In the genomic region with DNA sequence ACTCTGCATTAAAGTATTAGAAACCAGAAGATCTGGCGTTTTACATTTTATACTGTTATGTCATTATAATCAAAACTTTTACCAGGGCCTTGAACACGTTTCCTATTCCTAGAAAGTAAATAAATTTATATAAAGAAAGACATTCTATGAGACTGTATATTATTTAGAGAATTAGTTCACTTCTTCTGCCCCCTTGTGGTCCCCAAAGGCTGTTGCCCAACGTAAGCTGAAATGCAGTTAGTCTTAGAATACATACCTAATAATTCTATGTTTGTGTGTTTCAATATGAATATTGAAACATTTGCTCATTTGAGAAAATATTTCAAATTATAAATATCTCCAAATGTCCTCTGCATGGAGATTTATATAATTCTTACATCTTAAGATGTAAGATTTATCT, we compare ENCODE assay signal across 11 mouse cellular contexts. TPM values are rescaled to one million over a fixed set of nuclear protein-coding genes. Genes with fewer than 3 reads are reported as not detected.
DNase-seq lines count a peak whose midpoint lies in the region; ATAC-seq and TF ChIP-seq lines count a peak whose summit lies in the region.
"Had no signal": no experiment of that assay in that cellular context is flagged by ENCODE, and none has a peak within 500 bp of the region (broad histone marks: within the 10 kb centered on the region; RNA-seq: fewer than 3 reads in every experiment).

No protein-coding gene starts in this region.

- peak; percentile 42 for TF ChIP-seq CTCF in liver, adult 2 months (IDR thresholded peaks at IDR 0.05; ENCODE audit: low read depth, low read length)

- peak; percentile 46 for DNase-seq in embryonic facial prominence, embryonic 11.5 days (ENCODE audit: low spot score)
- DNase-seq in embryonic facial prominence, embryonic 10.5 days (ENCODE audit: low spot score): no peak
- peak; percentile 59 for DNase-seq in liver, adult 2 months (ENCODE audit: extremely low read depth, low read depth, low spot score)
- peak; percentile 4 for DNase-seq in ES-CJ7 (ENCODE audit: low read depth, low spot score)
- DNase-seq in induced T-regulatory cell, adult 2 months (ENCODE audit: low read depth): peak; percentile 38
- no peak for DNase-seq in gastrocnemius, postnatal 14 days
- no peak for DNase-seq in adrenal gland, adult 8-10 months

- no peaks in the 10 kb centered on the region for H3K36me3 ChIP-seq in embryonic facial prominence, embryonic 11.5 days (replicated peaks; ENCODE audit: control insufficient read depth, insufficient read depth, low read depth, low read length)
- H3K36me3 ChIP-seq in embryonic facial prominence, embryonic 10.5 days (replicated peaks): no peaks in the 10 kb centered on the region
- no peaks in the 10 kb centered on the region for H3K36me3 ChIP-seq in liver, adult 2 months (ENCODE audit: control insufficient read depth, insufficient read depth, low read length)
- no peaks in the 10 kb centered on the region for H3K36me3 ChIP-seq in liver, embryonic 12.5 days

- H3K9me3 ChIP-seq in embryonic facial prominence, embryonic 11.5 days (replicated peaks; ENCODE audit: control insufficient read depth, low read length): no peaks in the 10 kb centered on the region
- H3K9me3 ChIP-seq in embryonic facial prominence, embryonic 10.5 days: no peaks in the 10 kb centered on the region
- no peaks in the 10 kb centered on the region for H3K9me3 ChIP-seq in liver, embryonic 12.5 days (replicated peaks)

- TF ChIP-seq POLR2A in liver, adult 2 months (IDR thresholded peaks at IDR 0.05; ENCODE audit: extremely low read depth, insufficient read depth, low read length): no peak

- no peak for ATAC-seq in embryonic facial prominence, embryonic 11.5 days (replicated peaks; ENCODE audit: insufficient number of reproducible peaks, low FRiP score, low TSS enrichment, low read depth)
- ATAC-seq in liver, embryonic 12.5 days: no peak

- no peaks in the 10 kb centered on the region for H3K4me1 ChIP-seq in embryonic facial prominence, embryonic 11.5 days (ENCODE audit: control insufficient read depth, insufficient read depth, low read length)
- no peaks in the 10 kb centered on the region for H3K4me1 ChIP-seq in embryonic facial prominence, embryonic 10.5 days
- peaks cover 20% of the 10 kb centered on the region for H3K4me1 ChIP-seq in liver, adult 2 months (ENCODE audit: control insufficient read depth, insufficient read depth, low read length)
- H3K4me1 ChIP-seq in liver, embryonic 12.5 days: no peaks in the 10 kb centered on the region

- H3K79me2 ChIP-seq in liver, adult 2 months (ENCODE audit: control insufficient read depth, insufficient read depth, low read length): no peaks in the 10 kb centered on the region

- H3K4me3 ChIP-seq in embryonic facial prominence, embryonic 11.5 days (ENCODE audit: low read depth, low read length): no peak overlapping the region
- H3K4me3 ChIP-seq in embryonic facial prominence, embryonic 10.5 days: no peak overlapping the region
- no peak overlapping the region for H3K4me3 ChIP-seq in liver, adult 2 months (ENCODE audit: insufficient read depth, low read depth, low read length)
- H3K4me3 ChIP-seq in liver, embryonic 12.5 days: no peak overlapping the region

- H3K27me3 ChIP-seq in embryonic facial prominence, embryonic 11.5 days (ENCODE audit: control insufficient read depth, insufficient read depth, low read length): no peaks in the 10 kb centered on the region
- no peaks in the 10 kb centered on the region for H3K27me3 ChIP-seq in embryonic facial prominence, embryonic 10.5 days (replicated peaks; ENCODE audit: low read depth, poor library complexity, severe bottlenecking)
- H3K27me3 ChIP-seq in liver, adult 2 months (ENCODE audit: control insufficient read depth, insufficient read depth, low read length): no peaks in the 10 kb centered on the region
- no peaks in the 10 kb centered on the region for H3K27me3 ChIP-seq in liver, embryonic 12.5 days (replicated peaks)

- H3K27ac ChIP-seq in embryonic facial prominence, embryonic 11.5 days (replicated peaks; ENCODE audit: low read depth, low read length): no peak overlapping the region
- no peak overlapping the region for H3K27ac ChIP-seq in embryonic facial prominence, embryonic 10.5 days (replicated peaks)
- no peak overlapping the region for H3K27ac ChIP-seq in liver, adult 2 months (replicated peaks; ENCODE audit: insufficient read depth, low read depth, low read length)
- no peak overlapping the region for H3K27ac ChIP-seq in liver, embryonic 12.5 days

- intact Hi-C loops in gastrocnemius, postnatal 14 days (cut with DNase I; ENCODE audit: low total_unique reads): no loop called here

- no peak overlapping the region for H3K9ac ChIP-seq in embryonic facial prominence, embryonic 11.5 days (replicated peaks; ENCODE audit: low read length)
- H3K9ac ChIP-seq in liver, adult 2 months (ENCODE audit: low read depth, low read length): no peak overlapping the region
- H3K9ac ChIP-seq in liver, embryonic 12.5 days: no peak overlapping the region

- no peak overlapping the region for H3K4me2 ChIP-seq in embryonic facial prominence, embryonic 11.5 days (ENCODE audit: low read depth, low read length)
- H3K4me2 ChIP-seq in liver, embryonic 12.5 days: no peak overlapping the region

- 28% methylated on average over 3 of the region's 3 CpGs for WGBS in embryonic facial prominence, embryonic 11.5 days
- WGBS in embryonic facial prominence, embryonic 10.5 days: 35% methylated on average over 3 of the region's 3 CpGs
- WGBS in liver, adult 2 months: 32% methylated on average over 3 of the region's 3 CpGs
- WGBS in liver, embryonic 12.5 days (ENCODE audit: insufficient replicate concordance): 26% methylated on average over 3 of the region's 3 CpGs

RNA-seq across cellular contexts. Expression of a gene that starts 25.2 kb away (rescaled TPM):
- not detected in 2 replicates for polyA plus RNA-seq in embryonic facial prominence, embryonic 11.5 days (2014; fragmentation: Nextera tagmentation; extraction: Ambion mirVana)
- polyA plus RNA-seq in embryonic facial prominence, embryonic 10.5 days (2016; fragmentation: Nextera tagmentation; extraction: Ambion mirVana): not detected in 2 replicates
- 27.3 and 45.3 TPM in 2 replicates for total RNA-seq in liver, adult 2 months (2014; rRNA removed)
- 27.1 and 28.0 TPM in 2 replicates for polyA plus RNA-seq in liver, adult 2 months (2012; rRNA removed)
- not detected in 2 replicates for polyA plus RNA-seq in liver, embryonic 12.5 days (2016; fragmentation: Nextera tagmentation; extraction: Ambion mirVana)
- total RNA-seq in gastrocnemius, postnatal 14 days (2021): under 1 TPM in 1 of 2 experiments, not detected in 1; 0.16 TPM
- 1 to 10 TPM in 3 of 4 experiments, under 1 TPM in 1; 0.35 to 6.5 (median 1.6) TPM for total RNA-seq in adrenal gland, adult 8-10 months (2022)
- polyA plus RNA-seq: lung, embryonic 16.5 days had no signal

RNA-seq across cellular contexts. Expression of a gene that starts 30.9 kb away (rescaled TPM):
- not detected in 2 replicates for polyA plus RNA-seq in embryonic facial prominence, embryonic 11.5 days (2014; fragmentation: Nextera tagmentation; extraction: Ambion mirVana)
- polyA plus RNA-seq in embryonic facial prominence, embryonic 10.5 days (2016; fragmentation: Nextera tagmentation; extraction: Ambion mirVana): not detected in 2 replicates
- total RNA-seq in liver, adult 2 months (2014; rRNA removed): 1,087 and 1,480 TPM in 2 replicates
- polyA plus RNA-seq in liver, adult 2 months (2012; rRNA removed): 241 and 265 TPM in 2 replicates
- 85.9 and 86.6 TPM in 2 replicates for polyA plus RNA-seq in liver, embryonic 12.5 days (2016; fragmentation: Nextera tagmentation; extraction: Ambion mirVana)
- total RNA-seq in gastrocnemius, postnatal 14 days (2021): not detected
- not detected for total RNA-seq in adrenal gland, adult 8-10 months (2022)

RNA-seq across cellular contexts. Expression of a gene that starts 49.9 kb away (rescaled TPM):
- not detected in 2 replicates for polyA plus RNA-seq in embryonic facial prominence, embryonic 11.5 days (2014; fragmentation: Nextera tagmentation; extraction: Ambion mirVana)
- polyA plus RNA-seq in embryonic facial prominence, embryonic 10.5 days (2016; fragmentation: Nextera tagmentation; extraction: Ambion mirVana): not detected in 2 replicates
- not detected in 2 replicates for total RNA-seq in liver, adult 2 months (2014; rRNA removed)
- polyA plus RNA-seq in liver, adult 2 months (2012; rRNA removed): not detected in 2 replicates
- polyA plus RNA-seq in liver, embryonic 12.5 days (2016; fragmentation: Nextera tagmentation; extraction: Ambion mirVana): not detected in 2 replicates
- total RNA-seq in gastrocnemius, postnatal 14 days (2021): not detected
- total RNA-seq in adrenal gland, adult 8-10 months (2022): not detected
- polyA plus RNA-seq: intestine, embryonic 14.5 days; lung, embryonic 16.5 days; small intestine, adult 2 months had no signal

Comparison
In these comparisons a context has a peak if more than half of its experiments do, and no peak if none do; other contexts are left out.
1. DNase-seq: peak in embryonic facial prominence, embryonic 11.5 days (single experiment), liver, adult 2 months (single experiment), ES-CJ7 (single experiment) and induced T-regulatory cell, adult 2 months (single experiment); none in embryonic facial prominence, embryonic 10.5 days (single experiment), gastrocnemius, postnatal 14 days (single experiment) and adrenal gland, adult 8-10 months (single experiment).
2. RNA of a gene that starts 25.2 kb away (polyA plus RNA-seq): 27.1 to 28.0 TPM in liver, adult 2 months; not detected in liver, embryonic 12.5 days, not detected in embryonic facial prominence, embryonic 11.5 days and not detected in embryonic facial prominence, embryonic 10.5 days; every median in the first group is over 10 times any median in the second.
3. RNA of a gene that starts 30.9 kb away (polyA plus RNA-seq): 241 to 265 TPM in liver, adult 2 months and 85.9 to 86.6 TPM in liver, embryonic 12.5 days; not detected in embryonic facial prominence, embryonic 11.5 days and not detected in embryonic facial prominence, embryonic 10.5 days; every median in the first group is over 10 times any median in the second.